Comparison of ENCODE assay signal across 16 mouse cellular contexts in the genomic region with DNA sequence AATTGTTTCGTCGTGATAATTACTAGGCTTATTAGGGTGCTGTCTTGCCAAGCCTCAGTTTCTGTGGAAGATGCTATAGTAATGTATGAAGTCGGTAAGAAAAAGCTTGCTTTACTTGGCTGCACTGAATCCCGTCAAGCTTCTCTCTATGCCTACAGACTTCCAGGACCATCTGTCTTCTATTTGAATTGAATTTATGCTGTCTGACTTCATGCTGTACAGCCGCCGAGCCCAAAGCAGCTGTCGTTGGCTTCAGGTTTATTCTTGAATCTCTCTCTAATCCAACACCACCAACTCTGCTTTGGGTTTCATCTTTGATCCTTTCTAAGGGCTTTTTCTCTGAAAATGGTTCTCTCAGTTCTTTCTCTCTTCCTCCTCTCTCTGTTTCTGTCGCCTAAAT.
DNase-seq lines count a peak whose midpoint lies in the region; ATAC-seq and TF ChIP-seq lines count a peak whose summit lies in the region.
"Had no signal": no experiment of that assay in that cellular context is flagged by ENCODE, and none has a peak within 500 bp of the region (broad histone marks: within the 10 kb centered on the region; RNA-seq: fewer than 3 reads in every experiment).

No protein-coding gene starts in this region.

- no peaks in the 10 kb centered on the region for H3K9me3 ChIP-seq in midbrain, postnatal 0 days (ENCODE audit: low read length)
- H3K9me3 ChIP-seq in midbrain, embryonic 14.5 days (ENCODE audit: control insufficient read depth, low read length): 0 out of 2 replicates have a peak, but pooled peaks cover 3% of the 10 kb centered on the region
- H3K9me3 ChIP-seq: G1E; heart, embryonic 15.5 days had no signal

- H3K27me3 ChIP-seq in midbrain, postnatal 0 days (ENCODE audit: insufficient read depth, low read length): no peaks in the 10 kb centered on the region
- no peaks in the 10 kb centered on the region for H3K27me3 ChIP-seq in midbrain, embryonic 14.5 days (ENCODE audit: control insufficient read depth, insufficient read depth, low read length)
- H3K27me3 ChIP-seq: heart, embryonic 15.5 days; midbrain, embryonic 12.5 days had no signal

- no peaks in the 10 kb centered on the region for H3K36me3 ChIP-seq in midbrain, postnatal 0 days (ENCODE audit: insufficient read depth, low read length)
- H3K36me3 ChIP-seq in midbrain, embryonic 14.5 days (ENCODE audit: control insufficient read depth, insufficient read depth, low read length): no peaks in the 10 kb centered on the region
- H3K36me3 ChIP-seq: G1E; heart, embryonic 15.5 days; midbrain, embryonic 12.5 days had no signal

- intact Hi-C loops in left cerebral cortex, postnatal 25 days (cut with DNase I): loop anchor here (10.0 kb wide), 1 partner anchor 172 kb away; no protein-coding TSS in a partner anchor
- intact Hi-C loops in gastrocnemius, postnatal 14 days (cut with DNase I; ENCODE audit: low total_unique reads): no loop called here

- no peak for TF ChIP-seq CTCF in midbrain, postnatal 0 days (IDR thresholded peaks at IDR 0.05)

- ATAC-seq in midbrain, postnatal 0 days (ENCODE audit: low FRiP score): no peak
- ATAC-seq in midbrain, embryonic 14.5 days (ENCODE audit: low FRiP score, low TSS enrichment): no peak
- ATAC-seq in erythroid progenitor cell, adult 5-6 weeks (replicated peaks; ENCODE audit: low FRiP score, poor library complexity, severe bottlenecking): no peak
- ATAC-seq: hindbrain, embryonic 16.5 days had no signal

- DNase-seq in cerebellum, postnatal 14 days: peak; percentile 20 to 40
- no peak for DNase-seq in cerebellum, adult 11-12 months
- DNase-seq in midbrain, postnatal 0 days (ENCODE audit: low spot score): peak; percentile 55
- DNase-seq in midbrain, embryonic 14.5 days: no peak
- DNase-seq in left cerebral cortex, postnatal 25 days (ENCODE audit: low spot score in 2 of 2): peak; percentile 58 to 95
- DNase-seq in telencephalon, adult 2 months (ENCODE audit: low read depth, low spot score): peak; percentile 83
- DNase-seq in gastrocnemius, postnatal 14 days: no peak
- DNase-seq: kidney, postnatal 10 days; lung, postnatal 10 days; thymus, postnatal 4 days had no signal

- 73% methylated on average over 8 of the region's 8 CpGs for WGBS in midbrain, postnatal 0 days
- 81% methylated on average over 8 of the region's 8 CpGs for WGBS in midbrain, embryonic 14.5 days

- no peak overlapping the region for H3K9ac ChIP-seq in midbrain, postnatal 0 days (replicated peaks; ENCODE audit: low read length, poor library complexity, severe bottlenecking)
- H3K9ac ChIP-seq in midbrain, embryonic 14.5 days (replicated peaks; ENCODE audit: low read length): no peak overlapping the region
- H3K9ac ChIP-seq: heart, embryonic 15.5 days; midbrain, embryonic 12.5 days had no signal

- H3K27ac ChIP-seq in midbrain, postnatal 0 days (ENCODE audit: low read depth, low read length): no peak overlapping the region
- no peak overlapping the region for H3K27ac ChIP-seq in midbrain, embryonic 14.5 days (replicated peaks; ENCODE audit: low read depth, low read length)
- H3K27ac ChIP-seq: heart, embryonic 15.5 days; midbrain, embryonic 12.5 days had no signal

- no peak overlapping the region for H3K4me2 ChIP-seq in midbrain, postnatal 0 days (ENCODE audit: low read depth, low read length, poor library complexity, severe bottlenecking)
- no peak overlapping the region for H3K4me2 ChIP-seq in midbrain, embryonic 14.5 days (ENCODE audit: low read length)
- H3K4me2 ChIP-seq: heart, embryonic 15.5 days; liver, embryonic 11.5 days; midbrain, embryonic 12.5 days had no signal

- H3K4me1 ChIP-seq in midbrain, postnatal 0 days (ENCODE audit: insufficient read depth, low read length): no peaks in the 10 kb centered on the region
- H3K4me1 ChIP-seq in midbrain, embryonic 14.5 days (ENCODE audit: control insufficient read depth, insufficient read depth, low read length): no peaks in the 10 kb centered on the region
- H3K4me1 ChIP-seq: heart, embryonic 15.5 days; midbrain, embryonic 12.5 days had no signal

- no peak overlapping the region for H3K4me3 ChIP-seq in midbrain, postnatal 0 days (ENCODE audit: low read depth, low read length)
- H3K4me3 ChIP-seq in midbrain, embryonic 14.5 days (replicated peaks; ENCODE audit: low read depth, low read length): no peak overlapping the region
- H3K4me3 ChIP-seq: heart, embryonic 15.5 days; midbrain, embryonic 12.5 days had no signal

Comparison
In these comparisons a context has a peak if more than half of its experiments do, and no peak if none do; other contexts are left out.
1. DNase-seq: peak in cerebellum, postnatal 14 days (2 of 2), midbrain, postnatal 0 days (single experiment), left cerebral cortex, postnatal 25 days (2 of 2) and telencephalon, adult 2 months (single experiment); none in cerebellum, adult 11-12 months (single experiment), midbrain, embryonic 14.5 days (single experiment) and gastrocnemius, postnatal 14 days (single experiment).